Comparison of ENCODE assay signal across 35 mouse cellular contexts in genomic region chr9:94889647-94890046, GRCm38 (mm10).
"Had no signal": no experiment of that assay in that cellular context is flagged by ENCODE, and none has a peak within 500 bp of the region (broad histone marks: within the 10 kb centered on the region; RNA-seq: fewer than 3 reads in every experiment).

No protein-coding gene starts in this region.

- H3K27me3 ChIP-seq: heart, embryonic 12.5 days; heart, embryonic 13.5 days; heart, embryonic 15.5 days; hindbrain, embryonic 12.5 days; hindbrain, embryonic 13.5 days; hindbrain, embryonic 15.5 days; intestine, embryonic 15.5 days; kidney, embryonic 15.5 days had no signal

- H3K4me2 ChIP-seq: heart, embryonic 11.5 days; heart, embryonic 12.5 days; heart, embryonic 13.5 days; heart, embryonic 15.5 days; hindbrain, embryonic 12.5 days; hindbrain, embryonic 13.5 days; hindbrain, embryonic 14.5 days; hindbrain, embryonic 15.5 days; intestine, embryonic 15.5 days; kidney, embryonic 15.5 days had no signal

- ATAC-seq: hindbrain, embryonic 16.5 days; hindbrain, postnatal 0 days; inflammation-experienced regulatory T-cells, adult 6 months; intestine, embryonic 15.5 days; intestine, embryonic 16.5 days; intestine, postnatal 0 days had no signal

- DNase-seq: heart, postnatal 10 days; heart, postnatal 14 days; heart, postnatal 36 days; heart, postnatal 4 days; kidney, adult 11 months; kidney, adult 18-20 months; kidney, adult 2 months; kidney, adult 8-10 months; kidney, adult 9 months; kidney, postnatal 10 days; kidney, postnatal 14 days; kidney, postnatal 25 days; kidney, postnatal 36 days; kidney, postnatal 4 days; layer of hippocampus, adult 9-11 months; layer of hippocampus, postnatal 36 days had no signal

- H3K9ac ChIP-seq: heart, embryonic 12.5 days; heart, embryonic 13.5 days; heart, embryonic 15.5 days; hindbrain, embryonic 12.5 days; hindbrain, embryonic 13.5 days; hindbrain, embryonic 14.5 days; hindbrain, embryonic 15.5 days; intestine, embryonic 15.5 days; kidney, embryonic 15.5 days had no signal

- H3K4me1 ChIP-seq: heart, embryonic 10.5 days; heart, embryonic 12.5 days; heart, embryonic 13.5 days; heart, embryonic 15.5 days; hindbrain, embryonic 10.5 days; hindbrain, embryonic 12.5 days; hindbrain, embryonic 13.5 days; hindbrain, embryonic 15.5 days; intestine, embryonic 15.5 days; kidney, embryonic 15.5 days had no signal

- H3K9me3 ChIP-seq: heart, embryonic 10.5 days; heart, embryonic 12.5 days; heart, embryonic 15.5 days; hindbrain, embryonic 10.5 days; hindbrain, embryonic 12.5 days; hindbrain, embryonic 13.5 days; hindbrain, embryonic 15.5 days; intestine, embryonic 15.5 days; kidney, embryonic 15.5 days had no signal

- H3K36me3 ChIP-seq: heart, embryonic 10.5 days; heart, embryonic 12.5 days; heart, embryonic 13.5 days; heart, embryonic 15.5 days; hindbrain, embryonic 10.5 days; hindbrain, embryonic 12.5 days; hindbrain, embryonic 13.5 days; hindbrain, embryonic 15.5 days; intestine, embryonic 15.5 days; kidney, embryonic 15.5 days had no signal

- H3K27ac ChIP-seq: heart, embryonic 10.5 days; heart, embryonic 13.5 days; heart, embryonic 15.5 days; hindbrain, embryonic 10.5 days; hindbrain, embryonic 12.5 days; hindbrain, embryonic 13.5 days; hindbrain, embryonic 14.5 days; hindbrain, embryonic 15.5 days; hindbrain, postnatal 0 days; intestine, embryonic 15.5 days; kidney, embryonic 15.5 days; kidney, postnatal 0 days; layer of hippocampus, adult 2 months had no signal

- H3K4me3 ChIP-seq: heart, embryonic 10.5 days; heart, embryonic 12.5 days; heart, embryonic 13.5 days; heart, embryonic 15.5 days; hindbrain, embryonic 10.5 days; hindbrain, embryonic 12.5 days; hindbrain, embryonic 13.5 days; hindbrain, embryonic 15.5 days; intestine, embryonic 15.5 days; kidney, embryonic 15.5 days; layer of hippocampus, adult 2 months had no signal
